Mouse (Mus musculus): ENCODE measurements around the gene Shroom3.

DNA sequence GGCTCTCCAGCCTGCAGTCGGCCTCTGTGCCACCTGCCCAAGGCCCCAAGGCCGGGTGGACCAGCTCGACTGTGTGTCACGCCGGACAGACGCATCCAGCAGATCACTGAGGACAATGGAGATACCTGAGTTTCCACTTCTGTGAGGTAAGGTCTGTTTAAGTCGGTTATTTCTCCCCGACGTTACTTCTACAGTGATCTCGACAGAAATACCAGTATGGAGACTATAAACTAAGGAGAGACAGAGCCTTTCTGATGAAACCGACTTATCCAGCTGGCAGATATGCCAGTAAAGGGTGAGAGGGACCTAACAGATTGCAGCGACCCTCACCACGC, 126.1 kb downstream of the Shroom3 start:
- TF ChIP-seq USF1 (IDR thresholded peaks at IDR 0.05; ENCODE audit: low read depth, low read length) (no peak), MXI1 (IDR thresholded peaks at IDR 0.05; ENCODE audit: low read depth, low read length) (no peak), MAFK (IDR thresholded peaks at IDR 0.05; ENCODE audit: insufficient replicate concordance, low read length) (no peak), CHD2 (IDR thresholded peaks at IDR 0.05; ENCODE audit: low read length) (no peak), CTCF (conservative IDR thresholded peaks at IDR 0.05 in 1 of 2, IDR thresholded peaks at IDR 0.05 in 1 of 2; ENCODE audit: low read depth in 2 of 2, low read length in 2 of 2) (no peak), MAX (IDR thresholded peaks at IDR 0.05; ENCODE audit: low read length) (no peak), SIN3A (IDR thresholded peaks at IDR 0.05; ENCODE audit: low read length) (no peak)
